Mouse (Mus musculus): Measurements from ENCODE around the gene Sgms1.
"Not testable (repeated sequence)": the region's sequence is repeated elsewhere in the genome, so short reads cannot be mapped to it uniquely, and the experiment has no call there.

Sgms1 gene

DNA sequence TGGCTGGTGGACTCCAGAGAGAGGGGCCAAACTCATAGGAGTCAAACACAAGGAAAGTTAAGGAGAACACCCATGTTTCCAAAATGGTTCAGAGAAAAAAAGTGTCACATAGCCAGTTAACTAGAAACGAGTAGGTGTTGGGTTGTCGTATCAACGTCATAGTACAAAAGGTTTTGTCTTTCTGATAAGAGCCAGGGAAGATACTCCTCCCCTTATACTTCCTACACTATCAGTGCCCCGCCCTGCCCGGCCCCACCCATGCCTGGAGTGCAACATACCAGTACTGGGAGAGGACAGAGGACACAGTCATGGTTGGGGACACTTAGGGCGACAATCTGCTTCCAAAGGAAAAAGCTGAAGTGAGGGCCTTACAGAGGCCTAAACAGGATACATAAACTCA is 232.5 kb downstream of the Sgms1 start:
- no peak for DNase-seq (ENCODE audit: low read depth, low spot score)

DNA sequence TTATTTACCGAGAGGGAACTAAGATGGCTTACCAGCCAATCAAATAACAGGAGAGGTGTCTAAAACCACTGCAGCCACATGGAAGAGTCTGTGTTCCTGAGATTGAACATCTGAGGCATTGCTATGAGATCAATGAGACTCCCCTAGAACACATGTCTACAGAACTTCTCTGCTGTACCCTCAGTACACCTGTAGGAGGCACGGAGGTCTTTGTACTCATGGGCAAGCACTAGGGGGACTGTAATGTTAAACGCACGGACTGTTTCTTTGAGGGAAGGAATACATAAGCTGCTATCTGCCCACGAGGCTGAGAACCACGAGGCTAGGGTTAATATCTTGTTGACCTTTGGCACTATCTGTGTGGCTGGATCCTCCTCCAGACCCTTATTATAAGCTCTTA is 237.0 kb downstream of the Sgms1 start:
- DNase-seq (ENCODE audit: low read depth, low spot score) = no peak

GRCm38 (mm10) chr19:32148710-32149109 is 240.8 kb downstream of the Sgms1 start:
- DNase-seq (ENCODE audit: low read depth, low spot score) = no peak

- DNase-seq (ENCODE audit: low read depth, low spot score) = no peak
Observed at GRCm38 (mm10) chr19:32142383-32142782, 247.1 kb downstream of the Sgms1 start.

DNA sequence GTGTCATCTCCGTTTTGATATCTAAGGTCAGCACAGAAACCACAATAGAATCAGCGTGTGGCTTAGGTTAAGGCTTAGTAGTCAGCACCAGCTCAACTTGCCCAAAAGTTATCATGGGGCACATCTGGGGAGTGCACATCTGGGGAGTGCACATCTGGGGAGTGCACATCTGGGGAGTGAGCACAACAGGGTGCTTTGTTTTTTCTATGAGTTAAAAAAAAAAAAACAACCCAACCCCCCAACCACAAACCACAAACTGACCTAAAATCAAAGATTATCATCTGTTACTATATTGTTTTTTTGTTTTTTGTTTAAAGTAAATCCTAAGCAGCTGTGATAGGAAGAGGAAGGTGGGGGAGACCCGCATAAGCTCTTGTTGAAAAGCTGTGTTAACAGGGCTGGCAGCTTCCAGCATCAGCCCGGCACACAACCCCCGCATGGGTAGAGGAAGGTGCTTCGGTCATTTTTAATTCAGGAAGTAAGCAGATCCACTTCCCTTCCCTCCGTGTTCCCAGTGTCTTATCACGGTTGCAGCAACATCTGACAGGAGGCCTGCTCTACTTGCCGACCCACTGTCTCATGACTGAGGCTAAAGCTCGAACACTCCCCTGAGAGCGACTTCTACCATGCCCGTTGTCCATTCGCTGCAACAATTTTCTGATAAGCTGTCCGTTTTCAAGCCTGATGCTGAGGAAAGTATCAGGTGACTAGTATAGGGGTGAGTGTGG is 251.0 kb downstream of the Sgms1 start:
- DNase-seq (ENCODE audit: low read depth, low spot score) = no peak

DNA sequence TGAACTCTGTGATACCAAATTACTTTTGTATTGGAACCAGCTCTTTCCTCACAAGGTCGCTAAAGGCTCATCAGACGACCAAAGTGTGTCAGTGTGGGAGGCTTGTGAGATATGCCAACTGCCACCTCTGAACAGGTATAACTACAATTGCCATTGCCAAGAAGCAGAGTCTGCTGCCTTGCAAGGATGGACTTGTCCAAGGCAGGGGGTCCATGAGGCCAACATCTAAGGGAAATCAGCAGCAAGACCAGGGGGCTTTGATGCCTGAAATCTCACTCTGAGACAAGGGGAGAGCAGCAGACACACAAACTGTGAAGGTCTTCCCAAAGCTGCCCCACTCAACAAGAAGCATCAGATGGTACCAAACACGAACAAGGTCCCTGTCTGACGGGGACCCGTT is 251.6 kb downstream of the Sgms1 start:
- DNase-seq (ENCODE audit: low read depth, low spot score) = no peak

GRCm38 (mm10) chr19:32136888-32137625 is 252.5 kb downstream of the Sgms1 start:
- DNase-seq (ENCODE audit: low read depth, low spot score) = peak; percentile 16

- not testable (repeated sequence) for DNase-seq (ENCODE audit: low read depth, low spot score)
Observed at GRCm38 (mm10) chr19:32131707-32132488, 257.6 kb downstream of the Sgms1 start.

DNA sequence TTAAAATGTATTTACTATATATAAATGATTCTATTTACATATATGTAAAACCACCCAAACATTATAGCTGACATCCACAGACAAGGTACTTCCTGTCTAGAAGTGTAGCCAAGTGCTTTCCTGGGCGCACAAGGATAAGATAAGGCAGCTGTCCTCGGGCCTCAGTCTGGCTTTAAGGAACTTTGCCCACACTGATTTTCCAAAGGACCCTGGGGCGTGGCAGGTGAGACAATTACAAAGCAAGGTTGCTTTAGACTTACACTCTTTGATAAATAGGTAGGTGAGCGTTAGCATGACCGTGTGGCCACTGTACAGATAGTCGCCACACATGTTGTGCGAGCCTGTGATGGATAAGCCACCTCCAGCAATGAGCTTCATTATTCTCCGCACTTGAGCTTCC is 260.2 kb downstream of the Sgms1 start:
- DNase-seq (ENCODE audit: low read depth, low spot score) = no peak

DNA sequence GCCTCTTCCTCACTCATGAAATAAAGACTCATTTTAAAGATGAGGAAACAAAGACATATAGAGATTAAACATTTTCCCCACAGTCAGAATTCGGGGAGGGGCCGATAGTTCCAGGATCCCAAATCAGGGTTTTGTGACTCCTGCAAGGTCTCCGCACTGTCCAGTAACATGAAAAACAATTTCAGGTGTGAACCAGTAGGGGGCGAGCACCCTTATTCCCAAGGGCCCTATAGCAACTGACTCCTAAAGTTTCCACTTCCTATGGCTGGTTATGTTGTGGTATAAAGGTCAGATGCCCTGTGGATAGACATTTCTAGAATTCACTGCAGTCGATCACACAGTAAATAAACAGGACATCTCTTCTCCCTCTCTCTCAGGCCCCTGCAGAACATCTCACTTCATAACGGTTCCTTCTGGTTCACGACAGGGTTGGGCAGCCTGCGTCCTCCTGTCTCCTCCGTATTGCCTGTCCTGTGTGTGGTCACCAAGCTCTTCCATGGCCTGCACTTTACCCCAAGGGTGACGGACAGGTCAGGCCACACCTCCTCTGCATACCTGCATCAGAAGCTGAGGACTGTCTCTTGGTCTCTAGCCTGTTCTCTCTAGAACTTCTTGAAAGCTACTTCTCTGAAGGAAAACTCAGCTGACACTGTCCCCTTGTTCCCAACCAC is 262.2 kb downstream of the Sgms1 start:
- no peak for DNase-seq (ENCODE audit: low read depth, low spot score)

GRCm38 (mm10) chr19:32124155-32124554 is 265.4 kb downstream of the Sgms1 start:
- DNase-seq (ENCODE audit: low read depth, low spot score) = no peak

- no peak for DNase-seq (ENCODE audit: low read depth, low spot score)
Observed at GRCm38 (mm10) chr19:32123196-32123595, 266.3 kb downstream of the Sgms1 start.

GRCm38 (mm10) chr19:32120798-32121197 is 268.7 kb downstream of the Sgms1 start:
- no peak for DNase-seq (ENCODE audit: low read depth, low spot score)

DNA sequence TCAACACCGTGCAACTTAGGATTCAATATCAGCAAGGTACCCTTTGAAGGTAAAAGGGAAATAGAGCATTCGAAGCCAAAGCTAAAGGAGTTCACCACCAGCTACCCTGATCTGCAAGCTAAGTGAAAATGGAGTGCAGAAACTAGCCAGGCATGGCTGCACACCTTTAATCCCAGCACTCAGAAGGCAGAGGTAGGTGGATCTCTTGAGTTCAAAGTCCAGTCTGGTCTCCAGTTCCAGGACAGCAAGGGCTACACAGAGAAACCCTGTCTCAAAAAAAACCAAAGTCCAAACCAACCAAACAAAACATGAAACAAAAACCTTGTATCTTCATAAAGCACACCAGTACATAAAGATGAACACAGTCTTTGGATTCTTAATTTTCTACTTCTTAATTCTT is 269.8 kb downstream of the Sgms1 start:
- DNase-seq (ENCODE audit: low read depth, low spot score) = no peak

- DNase-seq (ENCODE audit: low read depth, low spot score) = no peak
Observed at GRCm38 (mm10) chr19:32118496-32118895, 271.0 kb downstream of the Sgms1 start.

GRCm38 (mm10) chr19:32117484-32118018 is 272.0 kb downstream of the Sgms1 start:
- DNase-seq (ENCODE audit: low read depth, low spot score) = no peak

DNA sequence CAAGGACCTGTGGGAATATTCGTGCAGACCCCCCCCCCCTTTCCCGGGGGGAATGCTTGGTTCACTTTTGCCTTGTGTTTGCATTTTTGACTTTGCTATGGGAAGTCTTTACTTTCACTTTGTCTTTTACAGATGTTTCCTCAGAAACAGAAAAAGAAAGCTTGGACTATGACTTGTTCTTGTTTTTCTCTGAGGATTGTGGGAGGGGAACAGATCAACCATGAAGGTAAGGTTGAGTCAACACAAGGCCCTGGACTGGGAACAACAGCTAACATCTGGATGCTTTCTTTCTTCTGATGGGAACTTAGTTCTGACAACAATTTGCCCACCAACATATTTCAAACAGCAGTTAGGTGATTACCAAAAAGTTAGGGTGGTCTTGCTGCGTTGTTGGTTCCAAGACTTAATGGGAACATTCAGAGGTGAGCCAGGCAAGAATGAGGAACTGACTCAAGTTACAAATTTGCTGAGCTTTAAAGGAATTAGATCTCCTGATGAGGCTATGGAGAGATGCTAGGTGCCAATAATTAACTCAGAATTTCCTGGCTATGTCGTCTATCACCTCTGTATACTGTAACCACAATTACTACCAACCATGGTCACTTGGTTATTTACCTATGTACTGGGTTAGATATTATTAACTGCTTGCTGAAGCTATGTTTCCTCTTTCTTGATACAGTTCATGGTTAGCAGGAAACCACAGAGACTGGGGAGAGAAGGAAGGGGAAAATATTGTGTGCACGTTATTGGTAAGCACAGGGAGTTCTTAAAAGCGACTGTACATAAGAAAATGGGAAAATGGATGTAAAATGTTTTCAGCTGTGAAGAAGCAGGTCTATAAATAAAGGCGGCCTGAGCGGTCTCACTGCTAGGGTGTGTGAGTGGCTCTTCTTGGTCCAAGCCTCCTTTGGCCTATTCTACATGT is 277.4 kb downstream of the Sgms1 start:
- DNase-seq (ENCODE audit: low read depth, low spot score) = no peak

GRCm38 (mm10) chr19:32107771-32108306 is 281.7 kb downstream of the Sgms1 start, which contains the start of gene Asah2:
Gene Asah2, minus strand, starts transcription at chr19:32108211.
- DNase-seq (ENCODE audit: low read depth, low spot score) = peak; percentile 50

GRCm38 (mm10) chr19:32106750-32107149 is 282.8 kb downstream of the Sgms1 start:
- DNase-seq (ENCODE audit: low read depth, low spot score) = no peak

GRCm38 (mm10) chr19:32104217-32104616 is 285.3 kb downstream of the Sgms1 start:
- no peak for DNase-seq (ENCODE audit: low read depth, low spot score)

Measured in telencephalon, adult 2 months (tissue).